Mouse (Mus musculus): ENCODE data around the gene Slc10a1.

Slc10a1 gene

GRCm38 (mm10) chr12:80968605-80969004 lies at the start of gene Slc10a1:
Gene Slc10a1, minus strand, starts transcription at chr12:80968705.
- no peak for DNase-seq (ENCODE audit: low read depth, low spot score)

- no peak for DNase-seq (ENCODE audit: low read depth, low spot score)
Observed at GRCm38 (mm10) chr12:81017624-81018023, 49.1 kb upstream of the Slc10a1 start.

GRCm38 (mm10) chr12:81013496-81013895 lies 45.0 kb upstream of the Slc10a1 start:
- DNase-seq (ENCODE audit: low read depth, low spot score), result no peak

DNA sequence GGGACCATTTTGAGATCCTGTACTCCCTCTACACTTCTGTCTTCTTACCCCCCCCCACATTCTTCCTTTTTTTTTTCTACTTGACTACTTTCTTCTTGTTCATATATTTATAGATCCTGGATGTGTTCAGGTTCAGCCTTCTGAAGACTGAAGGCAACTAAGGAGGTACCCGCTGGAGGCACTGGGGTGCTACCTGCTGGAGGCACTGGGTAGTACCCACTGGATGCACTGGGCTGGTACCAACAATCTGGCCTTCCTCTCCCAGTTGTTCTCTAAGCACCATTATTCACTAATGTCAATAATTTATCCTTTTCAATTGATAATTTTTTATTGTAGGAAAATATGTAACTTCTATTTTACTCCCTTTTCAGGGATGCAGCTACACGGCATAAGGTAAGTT lies 43.5 kb upstream of the Slc10a1 start:
- no peak for DNase-seq (ENCODE audit: low read depth, low spot score)

DNA sequence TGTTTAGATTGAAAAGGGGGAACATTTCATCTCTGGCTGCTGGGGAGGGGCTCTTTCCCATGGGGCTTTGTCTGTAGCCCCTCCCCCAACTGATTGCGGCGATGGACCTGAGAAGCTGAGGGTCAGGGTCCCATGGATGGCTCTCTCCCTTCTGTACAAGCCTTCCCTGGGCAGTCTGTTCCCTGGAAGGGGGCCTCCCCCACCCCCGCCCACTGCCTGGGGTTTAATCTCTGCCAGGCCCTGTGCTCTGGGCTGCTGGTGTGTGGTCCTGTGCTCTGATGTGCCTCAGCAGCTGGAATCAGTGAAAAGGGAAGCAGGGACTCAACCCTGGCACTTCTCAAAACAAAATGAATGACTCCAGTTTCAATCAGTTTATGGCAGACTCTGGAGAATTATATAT lies 41.3 kb upstream of the Slc10a1 start:
- no peak for DNase-seq (ENCODE audit: low read depth, low spot score)

DNA sequence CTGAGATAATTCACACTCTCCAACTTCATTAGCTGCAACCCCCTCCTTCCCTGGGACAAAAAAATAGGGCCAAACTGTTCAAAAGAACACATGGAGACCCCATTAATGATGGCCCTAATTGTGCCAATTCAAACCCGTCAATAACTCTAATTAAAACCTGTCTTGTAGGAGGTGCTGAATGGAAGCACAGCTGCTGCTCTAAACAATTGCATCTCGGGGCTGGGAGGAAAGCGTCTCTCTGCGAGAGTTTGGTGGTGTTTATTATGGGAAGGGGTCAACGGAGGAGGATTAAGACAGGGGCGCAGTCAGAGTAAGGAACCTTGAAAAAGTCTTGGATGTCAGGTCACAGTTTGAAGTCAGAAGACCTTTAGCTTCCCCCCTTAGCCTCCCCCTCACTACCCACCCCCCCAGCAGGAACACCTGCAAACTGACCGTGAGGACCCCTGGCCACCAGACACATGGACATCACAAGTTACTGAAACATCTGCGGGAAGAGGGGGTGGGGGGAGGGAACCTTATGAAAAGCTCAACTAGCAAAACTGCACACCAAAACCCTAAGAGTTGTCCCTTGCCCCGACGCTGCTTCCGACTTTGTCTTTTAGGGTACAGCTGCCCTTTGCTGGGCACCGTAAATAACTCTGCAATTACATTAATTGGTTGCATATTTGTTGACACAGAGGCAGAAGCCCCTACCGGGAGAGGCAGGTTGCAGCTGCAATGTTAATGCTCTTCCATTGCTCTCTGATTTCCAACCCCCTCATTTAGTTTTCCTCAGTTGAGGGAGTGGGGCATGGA lies 34.5 kb upstream of the Slc10a1 start:
- DNase-seq (ENCODE audit: low read depth, low spot score), result no peak

DNA sequence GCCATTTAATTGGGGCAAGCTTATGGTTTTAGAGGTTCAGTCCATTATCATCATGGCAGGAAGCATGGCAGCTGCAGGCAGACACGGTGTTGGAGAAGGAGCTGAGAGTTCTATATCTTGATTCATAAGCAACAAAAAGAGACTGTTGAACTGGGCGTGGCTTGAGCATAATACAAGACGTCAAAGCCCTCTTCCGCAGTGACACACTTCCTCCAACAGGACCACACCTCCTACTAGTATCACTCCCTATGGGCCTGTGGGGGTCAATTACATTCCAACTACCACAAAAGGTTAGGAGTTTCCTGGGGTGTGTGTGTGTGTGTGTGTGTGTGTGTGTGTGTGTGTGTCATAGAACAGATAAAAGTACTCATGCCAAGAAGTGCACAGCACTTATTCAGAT lies 32.4 kb upstream of the Slc10a1 start:
- DNase-seq (ENCODE audit: low read depth, low spot score), result no peak

DNA sequence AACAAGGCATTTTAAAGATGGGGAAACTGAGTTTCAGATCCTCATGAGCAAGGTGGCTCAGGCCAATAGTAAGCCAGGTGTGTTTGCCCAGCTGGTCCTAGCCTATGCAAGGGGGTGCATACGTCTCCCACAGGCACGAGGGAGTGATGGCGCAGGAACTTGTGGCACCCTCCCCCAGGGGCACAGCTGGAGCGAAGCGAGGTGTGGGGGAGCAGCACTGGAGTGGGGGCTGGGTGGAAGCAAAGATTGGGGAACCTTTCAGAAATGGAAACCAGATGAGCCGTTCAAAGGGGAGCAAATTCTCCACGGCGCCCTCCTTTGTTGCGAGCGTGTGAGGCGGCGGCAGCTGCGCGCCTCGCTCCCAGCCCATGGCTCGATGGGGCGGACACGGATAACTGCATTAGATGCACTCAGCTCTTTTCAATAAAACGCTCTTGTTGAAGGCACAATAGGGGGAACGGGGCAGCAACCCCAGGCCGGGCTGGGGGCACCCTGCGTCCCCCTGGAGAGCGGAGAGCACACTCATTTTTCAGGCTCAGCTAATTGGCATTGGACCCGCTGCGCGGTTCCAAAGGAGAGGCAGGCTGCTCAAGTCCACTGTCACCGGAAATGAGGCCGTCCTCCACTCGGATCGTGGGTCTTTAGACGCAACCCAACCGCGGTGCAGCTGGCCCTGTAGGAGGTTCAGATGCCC lies 30.2 kb upstream of the Slc10a1 start:
- DNase-seq (ENCODE audit: low read depth, low spot score), result no peak

GRCm38 (mm10) chr12:80997652-80998051 lies 29.1 kb upstream of the Slc10a1 start:
- DNase-seq (ENCODE audit: low read depth, low spot score), result no peak

DNA sequence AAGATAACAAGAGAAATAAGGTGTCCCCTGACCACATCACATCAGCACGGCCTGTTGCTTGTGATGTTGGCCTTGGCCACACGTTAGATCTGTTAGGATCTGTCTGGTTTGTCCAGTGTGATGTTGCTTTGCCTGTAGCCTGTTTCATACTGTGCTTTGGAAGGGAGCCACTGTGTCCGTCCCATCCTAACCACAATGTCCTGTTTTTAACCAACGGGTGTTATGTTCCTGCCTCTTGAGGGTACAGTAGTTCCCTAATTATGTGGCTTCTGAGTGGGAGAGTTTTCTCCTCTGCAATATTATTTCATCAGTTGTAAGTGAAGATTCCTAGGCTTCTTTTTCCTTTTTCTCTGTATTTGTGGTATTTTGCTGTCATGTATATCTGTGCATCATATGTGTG lies 26.8 kb upstream of the Slc10a1 start:
- no peak for DNase-seq (ENCODE audit: low read depth, low spot score)

DNA sequence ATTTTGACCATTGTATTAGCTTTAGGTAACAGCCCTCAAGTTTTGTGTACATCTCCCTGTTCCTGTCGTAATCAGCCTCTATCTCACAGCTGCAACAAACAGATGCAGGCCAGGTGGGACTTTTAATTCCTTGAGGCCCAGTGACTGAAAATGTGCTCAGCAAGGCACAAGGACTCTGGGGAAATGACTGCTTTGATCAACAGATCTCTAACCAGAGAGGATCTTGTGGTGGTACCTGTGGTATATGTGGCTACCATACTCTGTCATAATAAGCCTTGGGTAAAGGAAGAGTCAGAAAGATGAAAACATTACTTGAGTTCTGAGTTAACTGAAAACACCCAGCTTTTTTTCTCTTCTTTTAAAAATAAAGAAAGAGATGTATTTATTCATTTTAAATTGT lies 25.3 kb upstream of the Slc10a1 start:
- DNase-seq (ENCODE audit: low read depth, low spot score), result no peak

DNA sequence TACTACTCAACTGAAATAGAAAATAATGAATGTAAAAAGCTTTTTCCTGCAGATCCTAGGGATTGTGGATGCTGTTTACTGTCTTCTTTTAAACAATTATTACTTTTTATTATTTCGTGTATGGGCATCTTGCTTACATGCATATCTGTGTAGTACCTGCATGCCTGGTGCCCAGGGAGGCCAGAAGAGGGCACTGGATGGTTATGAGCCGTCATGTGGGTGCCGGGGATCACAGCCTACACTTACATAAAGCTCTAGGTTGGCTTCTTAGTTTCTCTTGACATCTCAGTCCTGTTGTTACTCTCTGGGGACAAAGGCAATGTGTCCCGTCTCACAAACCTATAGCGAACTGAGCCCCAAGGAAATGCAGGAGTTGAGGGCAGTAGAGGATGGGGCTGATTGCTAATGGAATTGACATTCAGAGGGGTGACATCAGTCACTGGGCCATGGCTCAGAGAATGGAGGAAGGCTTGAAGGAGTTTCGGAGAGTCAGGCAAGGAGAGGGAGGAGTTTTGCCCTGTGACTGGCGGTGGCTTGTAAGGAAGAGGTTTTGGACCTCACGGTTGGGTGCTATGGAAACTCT lies 24.1 kb upstream of the Slc10a1 start:
- no peak for DNase-seq (ENCODE audit: low read depth, low spot score)

GRCm38 (mm10) chr12:80991806-80992205 lies 23.3 kb upstream of the Slc10a1 start:
- no peak for DNase-seq (ENCODE audit: low read depth, low spot score)

DNA sequence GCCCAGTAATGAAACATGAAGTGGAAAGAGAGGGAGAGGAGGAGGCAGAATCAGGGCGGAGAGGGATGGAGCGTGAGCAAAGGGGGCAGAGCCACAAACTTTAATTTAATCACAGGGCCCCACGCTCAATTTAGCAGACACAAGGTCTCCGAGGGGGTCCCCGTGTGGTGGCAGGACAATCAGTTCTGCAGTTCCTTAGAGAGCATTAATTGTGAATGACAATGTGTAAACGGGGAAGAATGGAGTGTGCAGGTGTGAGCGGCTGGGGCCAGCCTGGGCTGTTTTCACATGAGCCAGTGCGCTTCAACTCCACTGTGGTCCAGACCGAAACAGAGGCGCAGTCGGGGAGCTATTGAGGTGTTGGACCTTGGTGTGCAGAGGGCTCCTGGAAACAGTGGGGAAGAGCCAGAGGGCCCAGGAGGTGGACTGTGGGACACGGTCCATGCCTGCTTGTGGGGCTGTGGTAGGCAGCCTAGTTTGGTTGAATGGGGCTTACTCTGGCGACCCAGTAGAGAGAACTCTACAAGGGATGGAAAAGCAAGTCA lies 22.5 kb upstream of the Slc10a1 start:
- DNase-seq (ENCODE audit: low read depth, low spot score), result no peak

DNA sequence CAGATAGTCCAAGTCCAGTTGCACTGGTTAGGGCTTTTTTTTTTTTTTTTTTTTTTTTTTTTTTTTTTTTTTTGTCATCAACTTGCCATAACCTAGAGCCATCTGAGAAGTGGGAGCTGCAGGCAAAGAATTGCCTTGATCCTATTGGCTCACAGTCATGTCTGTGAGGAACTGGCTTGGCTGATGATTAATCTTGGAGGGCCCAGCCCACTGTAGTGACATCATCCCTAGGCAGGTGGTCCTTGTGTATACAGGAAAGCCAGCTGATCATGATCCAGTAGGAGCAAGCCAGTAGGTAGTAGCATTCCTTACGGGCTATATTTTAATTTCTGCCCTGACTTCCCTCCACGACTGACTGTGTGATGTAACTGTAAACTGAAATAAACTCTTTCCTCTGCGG lies 19.8 kb upstream of the Slc10a1 start:
- DNase-seq (ENCODE audit: low read depth, low spot score), result no peak

DNA sequence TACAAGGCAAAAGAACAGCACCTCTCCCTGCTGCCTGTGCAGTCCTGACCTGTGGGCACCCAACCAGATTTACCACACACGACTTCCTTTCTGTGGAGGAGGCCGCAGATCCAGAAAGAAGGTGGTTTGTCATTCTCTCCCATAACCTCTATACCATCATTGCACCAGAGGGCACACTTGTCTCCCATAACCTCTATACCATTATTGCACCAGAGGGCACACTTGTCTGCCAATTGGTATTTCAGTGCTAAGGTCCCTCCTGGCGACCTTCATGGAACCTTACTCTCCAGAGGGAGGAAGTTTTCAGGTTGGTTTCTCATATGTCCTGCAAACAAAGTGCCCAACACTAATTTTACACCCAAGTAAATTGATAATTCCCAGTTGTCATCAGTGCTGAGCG lies 18.1 kb upstream of the Slc10a1 start:
- DNase-seq (ENCODE audit: low read depth, low spot score), result no peak

DNA sequence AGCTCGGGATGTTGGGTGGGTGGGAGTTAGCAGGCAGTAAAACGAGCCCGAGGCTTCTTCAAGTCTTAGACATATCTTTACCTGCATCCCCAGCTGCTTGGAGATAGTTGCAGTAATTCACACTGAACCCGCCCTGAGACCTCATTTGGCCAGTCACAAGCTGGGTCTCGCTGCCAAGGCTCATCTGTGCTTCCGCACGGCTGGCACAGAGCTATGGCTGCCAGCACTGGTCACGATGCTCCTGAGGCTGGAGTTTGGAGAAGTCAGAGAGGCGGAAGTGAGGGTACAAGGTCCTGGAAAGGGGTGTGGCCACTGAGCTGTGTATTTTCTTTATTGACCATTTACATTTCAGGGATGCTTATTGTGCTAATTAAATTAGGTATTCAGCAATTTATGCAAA lies 15.2 kb upstream of the Slc10a1 start:
- no peak for DNase-seq (ENCODE audit: low read depth, low spot score)

- DNase-seq (ENCODE audit: low read depth, low spot score), result peak; percentile 36
Observed at GRCm38 (mm10) chr12:80982326-80982725, 13.8 kb upstream of the Slc10a1 start.

- no peak for DNase-seq (ENCODE audit: low read depth, low spot score)
Observed at GRCm38 (mm10) chr12:80975939-80976671, 7.6 kb upstream of the Slc10a1 start.

- no peak for DNase-seq (ENCODE audit: low read depth, low spot score)
Observed at GRCm38 (mm10) chr12:80971756-80972155, 3.3 kb upstream of the Slc10a1 start.

DNA sequence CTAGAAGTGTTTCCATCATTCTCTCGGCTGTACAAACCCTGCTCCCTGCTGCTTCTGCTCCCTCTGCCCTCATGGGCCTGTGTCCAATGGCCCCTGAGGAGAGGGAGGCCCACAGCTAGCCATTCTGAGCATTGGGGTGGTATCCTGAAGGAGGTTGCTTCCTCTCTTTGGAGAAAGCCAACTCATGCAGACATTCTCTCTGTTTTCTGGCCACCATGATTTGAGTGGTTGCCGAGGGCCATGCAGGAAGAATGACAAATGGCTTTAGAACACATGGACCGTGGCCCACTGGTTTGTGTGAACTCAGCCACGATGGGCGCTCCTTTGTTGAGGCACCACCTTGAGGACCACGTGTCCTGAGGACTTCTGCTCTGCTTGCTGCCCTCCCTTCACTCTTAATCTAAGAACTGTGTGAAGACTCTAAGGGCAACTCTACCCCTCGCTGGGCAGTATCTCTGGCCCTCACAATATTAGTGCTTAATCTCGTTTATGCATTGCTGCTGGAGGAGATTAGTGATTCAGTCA lies 1.7 kb upstream of the Slc10a1 start:
- no peak for DNase-seq (ENCODE audit: low read depth, low spot score)

DNA sequence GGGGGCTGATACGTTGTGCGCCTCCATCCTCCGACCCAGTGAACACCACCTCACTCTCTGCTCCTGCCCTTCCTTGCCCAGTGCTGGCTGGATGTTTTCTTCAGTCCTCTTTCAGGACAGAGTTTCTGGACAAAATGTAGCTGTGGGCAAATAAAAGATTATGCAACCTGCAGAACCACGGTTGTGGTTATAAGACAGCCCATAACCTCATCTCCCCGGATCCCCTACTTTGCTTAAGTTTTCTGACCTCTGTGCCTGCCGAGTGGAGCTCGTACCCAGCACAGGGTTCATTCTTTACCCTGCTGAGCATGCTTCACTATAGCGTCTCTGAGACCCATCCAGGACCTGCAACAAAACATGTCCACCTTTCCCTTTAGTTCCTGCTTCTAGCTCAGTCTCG lies 587 bp downstream of the Slc10a1 start:
- no peak for DNase-seq (ENCODE audit: low read depth, low spot score)

Measured in c-Kit-negative CD71-positive TER-119-positive erythroid progenitor cells, embryonic 14.5 days (primary cell).